Mouse (Mus musculus) stomach, postnatal 0 days (tissue): Measurements from ENCODE around the gene Ppp1r9a.

ENCODE experiments used
- CTCF ChIP-seq: IDR thresholded peaks from 2 replicates; pipeline ENCODE4 v1.5.1; 2016; ENCODE audit warnings: antibody characterized with exemption, low read depth, mild to moderate bottlenecking, moderate library complexity
- EP300 ChIP-seq: optimal IDR thresholded peaks from 2 replicates; pipeline ENCODE3; 2016; ENCODE audit warnings: antibody characterized with exemption

GRCm38 (mm10) chr6:5027213-5027612 is 124.5 kb downstream of the Ppp1r9a start:
- TF ChIP-seq CTCF (no peak), EP300 (no peak)
